Mouse (Mus musculus): Measurements from ENCODE around the gene Olfr61.
"Not testable (repeated sequence)": the region's sequence is repeated elsewhere in the genome, so short reads cannot be mapped to it uniquely, and the experiment has no call there.

The Olfr61 gene

GRCm38 (mm10) chr7:140628670-140629069 is at the start of gene Olfr61:
Olfr61 (plus strand) TSS chr7:140628970.
- DNase-seq = not testable (repeated sequence)

- not testable (repeated sequence) for DNase-seq
Observed at GRCm38 (mm10) chr7:140600969-140601368, 27.8 kb upstream of the Olfr61 start, which contains the start of gene Olfr46. Olfr46 (plus strand) TSS chr7:140601269.

- no peak for DNase-seq
Observed at GRCm38 (mm10) chr7:140630559-140630958, 1.8 kb downstream of the Olfr61 start.

GRCm38 (mm10) chr7:140646152-140646551 is 17.4 kb downstream of the Olfr61 start, which contains the start of gene Olfr53:
Olfr53 (plus strand) TSS chr7:140646452.
- no peak for DNase-seq

- DNase-seq = no peak
Observed at GRCm38 (mm10) chr7:140659630-140660029, 30.9 kb downstream of the Olfr61 start, which contains the start of gene Olfr539. Olfr539 (plus strand) TSS chr7:140659930.

GRCm38 (mm10) chr7:140670693-140671092 is 41.9 kb downstream of the Olfr61 start:
- DNase-seq = not testable (repeated sequence)

- no peak for DNase-seq
Observed at GRCm38 (mm10) chr7:140675863-140676262, 47.1 kb downstream of the Olfr61 start.

GRCm38 (mm10) chr7:140679591-140679990 is 50.8 kb downstream of the Olfr61 start:
- not testable (repeated sequence) for DNase-seq

GRCm38 (mm10) chr7:140681651-140682050 is 52.9 kb downstream of the Olfr61 start, which contains the start of gene Olfr45:
Olfr45 (plus strand) TSS chr7:140681951.
- DNase-seq = no peak
